Mouse (Mus musculus) stomach, postnatal 0 days (tissue): ENCODE measurements around the gene Epgn. TPM values are rescaled to one million over a fixed set of nuclear protein-coding genes. Genes with fewer than 3 reads are reported as not detected.

ENCODE experiments used
- ATAC-seq: fragments of 200-750 bp; cut with Nextera tagmentation; 2 replicates; pipeline ENCODE4 v1.8.0; 2017; ENCODE audit not compliant: low FRiP score, low TSS enrichment
- DNase-seq: peaks from one replicate; pipeline ENCODE4 v3.0.0-alpha.2; 2016; ENCODE audit warnings: low spot score
- H3K27ac ChIP-seq: fragments of 300-500 bp; sonication (generic); replicated peaks from 2 replicates; pipeline ENCODE4 v1.5.1; 2014; ENCODE audit warnings: mild to moderate bottlenecking, control low read depth
- H3K27me3 ChIP-seq: fragments of 300-500 bp; sonication (generic); 2 replicates; pipeline ENCODE4 v1.6.1; 2014; ENCODE audit warnings: low read length; ENCODE audit not compliant: control insufficient read depth, insufficient read depth
- H3K36me3 ChIP-seq: fragments of 300-500 bp; sonication (generic); 2 replicates; pipeline ENCODE4 v1.6.1; 2014; ENCODE audit warnings: low read length, mixed read lengths; ENCODE audit not compliant: control insufficient read depth, insufficient read depth
- H3K4me1 ChIP-seq: fragments of 300-500 bp; sonication (generic); replicated peaks from 2 replicates; pipeline ENCODE4 v1.6.1; 2014; ENCODE audit warnings: antibody characterized with exemption; ENCODE audit not compliant: control insufficient read depth, insufficient read depth
- H3K4me2 ChIP-seq: fragments of 300-500 bp; sonication (generic); replicated peaks from 2 replicates; pipeline ENCODE4 v1.6.1; 2014; ENCODE audit warnings: low read depth, mild to moderate bottlenecking, control low read depth, moderate library complexity
- H3K4me3 ChIP-seq: fragments of 300-500 bp; sonication (generic); 2 replicates; pipeline ENCODE4 v1.5.1; 2014; ENCODE audit warnings: low read depth, low read length, control low read depth
- H3K9ac ChIP-seq: fragments of 300-500 bp; sonication (generic); 2 replicates; pipeline ENCODE4 v1.6.1; 2014; ENCODE audit warnings: mild to moderate bottlenecking, low read length, control low read depth, mixed read lengths
- H3K9me3 ChIP-seq: fragments of 300-500 bp; sonication (generic); 2 replicates; pipeline ENCODE4 v1.6.1; 2016; ENCODE audit warnings: low read length; ENCODE audit not compliant: control insufficient read depth
- CTCF ChIP-seq: IDR thresholded peaks from 2 replicates; pipeline ENCODE4 v1.5.1; 2016; ENCODE audit warnings: antibody characterized with exemption, low read depth, mild to moderate bottlenecking, moderate library complexity
- EP300 ChIP-seq: optimal IDR thresholded peaks from 2 replicates; pipeline ENCODE3; 2016; ENCODE audit warnings: antibody characterized with exemption
- whole genome bisulfite sequencing: fragments of 180-500 bp; shearing (Covaris S2); extraction: QIAGEN DNeasy Blood & Tissue Kit; methylation state at CpG from one replicate; pipeline ENCODE4 v1.1.7; 2014; 5-methylcytosine and 5-hydroxymethylcytosine counted together
- polyA plus RNA-seq: library from polyadenylated mRNA; unstranded; fragments of >200 nt; fragmentation: Nextera tagmentation; extraction: Ambion mirVana; gene quantifications from 2 replicates; pipeline ENCODE4 v1.2.1, GENCODE M21; 2015

The Epgn gene
- polyA plus RNA-seq: 0.12 and 0.17 TPM in 2 replicates

- Histone ChIP-seq H3K4me3 (no peak within 1 kb of the TSS), H3K36me3 (no peaks in the 10 kb centered on the region), H3K4me1 (no peaks in the 10 kb centered on the region), H3K4me2 (no peak within 1 kb of the TSS), H3K27ac (no peak within 1 kb of the TSS), H3K27me3 (no peaks in the 10 kb centered on the region), H3K9ac (no peak within 1 kb of the TSS), H3K9me3 (no peaks in the 10 kb centered on the region)
- ATAC-seq: no peak
- no peak for TF ChIP-seq CTCF
- TF ChIP-seq EP300: no peak
- 63% methylated on average over 6 of the region's 6 CpGs for WGBS
- no peak for DNase-seq
These were observed at the start of gene Epgn for GRCm38 (mm10) chr5:91027164-91027563. TSS of gene Epgn (plus strand) at chr5:91027464.

- Histone ChIP-seq H3K27me3 (no peaks in the 10 kb centered on the region), H3K9me3 (no peaks in the 10 kb centered on the region), H3K36me3 (no peaks in the 10 kb centered on the region), H3K9ac (no peak overlapping the region), H3K4me2 (no peak overlapping the region), H3K27ac (no peak overlapping the region), H3K4me3 (no peak overlapping the region), H3K4me1 (no peaks in the 10 kb centered on the region)
- DNase-seq (no peak), ATAC-seq (no peak)
- TF ChIP-seq CTCF (no peak), EP300 (no peak)
- 69% methylated on average over 7 of the region's 7 CpGs for WGBS
These were observed 47.0 kb upstream of the Epgn start for GRCm38 (mm10) chr5:90980297-90980696.

GRCm38 (mm10) chr5:90987605-90988004 lies 39.7 kb upstream of the Epgn start:
- Histone ChIP-seq H3K4me3 (no peak overlapping the region), H3K9ac (no peak overlapping the region), H3K27ac (no peak overlapping the region), H3K4me2 (no peak overlapping the region), H3K9me3 (no peaks in the 10 kb centered on the region), H3K4me1 (no peaks in the 10 kb centered on the region), H3K27me3 (no peaks in the 10 kb centered on the region), H3K36me3 (no peaks in the 10 kb centered on the region)
- DNase-seq (no peak), ATAC-seq (no peak)
- TF ChIP-seq CTCF: no peak
- no peak for TF ChIP-seq EP300
- 36% methylated on average over 5 of the region's 5 CpGs for WGBS

GRCm38 (mm10) chr5:90988149-90988548 lies 39.1 kb upstream of the Epgn start:
- H3K36me3 ChIP-seq: no peaks in the 10 kb centered on the region
- WGBS: 82% methylated on average over 3 of the region's 3 CpGs
- no peak for ATAC-seq

GRCm38 (mm10) chr5:90988592-90988991 lies 38.7 kb upstream of the Epgn start:
- H3K4me1 ChIP-seq: no peaks in the 10 kb centered on the region
- no peak for DNase-seq
- H3K4me3 ChIP-seq: no peak overlapping the region
- no peaks in the 10 kb centered on the region for H3K36me3 ChIP-seq
- no peak for TF ChIP-seq EP300
- TF ChIP-seq CTCF: no peak
- no peak overlapping the region for H3K9ac ChIP-seq
- H3K27me3 ChIP-seq: no peaks in the 10 kb centered on the region
- H3K4me2 ChIP-seq: no peak overlapping the region
- H3K27ac ChIP-seq: no peak overlapping the region
- WGBS: 86% methylated on average over 4 of the region's 4 CpGs
- H3K9me3 ChIP-seq: no peaks in the 10 kb centered on the region
- no peak for ATAC-seq

More at GRCm38 (mm10) chr5:90988149-90988548, 39.1 kb upstream of the Epgn start:
- no peak for TF ChIP-seq CTCF
- no peak for TF ChIP-seq EP300
- Histone ChIP-seq H3K9me3 (no peaks in the 10 kb centered on the region), H3K9ac (no peak overlapping the region), H3K4me3 (no peak overlapping the region), H3K4me1 (no peaks in the 10 kb centered on the region), H3K27ac (no peak overlapping the region), H3K27me3 (no peaks in the 10 kb centered on the region), H3K4me2 (no peak overlapping the region)
- DNase-seq: no peak

GRCm38 (mm10) chr5:90999942-91000341 lies 27.3 kb upstream of the Epgn start:
- no peak for DNase-seq
- no peak for ATAC-seq
- WGBS: 88% methylated on average over 8 of the region's 8 CpGs

More at GRCm38 (mm10) chr5:90999942-91000341, 27.3 kb upstream of the Epgn start:
- no peak for TF ChIP-seq CTCF
- TF ChIP-seq EP300: no peak
- H3K4me1 ChIP-seq: no peaks in the 10 kb centered on the region
- H3K4me2 ChIP-seq: no peak overlapping the region
- H3K9me3 ChIP-seq: no peaks in the 10 kb centered on the region
- H3K27me3 ChIP-seq: no peaks in the 10 kb centered on the region
- no peak overlapping the region for H3K27ac ChIP-seq
- H3K4me3 ChIP-seq: no peak overlapping the region
- no peak overlapping the region for H3K9ac ChIP-seq
- no peaks in the 10 kb centered on the region for H3K36me3 ChIP-seq
